Mouse (Mus musculus) neural tube, embryonic 14.5 days (tissue): ENCODE measurements at regions not wholly inside any gene's neighbourhood (a gene's known extent, or its start where the extent isn't known, plus 50 kb on each side); places are given as distances from the start of the nearest gene placed in this dataset.

Experiments used
- ATAC-seq: fragments of 200-750 bp; cut with Nextera tagmentation; 2 replicates; pipeline ENCODE4 v1.8.0; 2017; ENCODE audit warnings: low read depth, mild to moderate bottlenecking, moderate TSS enrichment, moderate library complexity
- H3K27ac ChIP-seq: fragments of 300-500 bp; sonication (generic); 2 replicates; pipeline ENCODE4 v1.5.1; 2014; ENCODE audit warnings: low read depth, mild to moderate bottlenecking, control low read depth, low read length, moderate library complexity, mixed read lengths
- H3K27me3 ChIP-seq: fragments of 300-500 bp; sonication (generic); 2 replicates; pipeline ENCODE4 v1.6.1; 2014; ENCODE audit warnings: low read length; ENCODE audit not compliant: control insufficient read depth, insufficient read depth
- H3K36me3 ChIP-seq: fragments of 300-500 bp; sonication (generic); 2 replicates; pipeline ENCODE4 v1.6.1; 2014; ENCODE audit warnings: low read length, mixed read lengths; ENCODE audit not compliant: control insufficient read depth, insufficient read depth
- H3K4me1 ChIP-seq: fragments of 300-500 bp; sonication (generic); 2 replicates; pipeline ENCODE4 v1.6.1; 2014; ENCODE audit warnings: low read length; ENCODE audit not compliant: control insufficient read depth, insufficient read depth
- H3K4me2 ChIP-seq: fragments of 300-500 bp; sonication (generic); 2 replicates; pipeline ENCODE4 v1.6.1; 2014; ENCODE audit warnings: mild to moderate bottlenecking, low read depth, low read length, control low read depth
- H3K4me3 ChIP-seq: fragments of 300-500 bp; sonication (generic); 2 replicates; pipeline ENCODE4 v1.5.1; 2014; ENCODE audit warnings: low read depth, low read length, control low read depth, mixed read lengths
- H3K9ac ChIP-seq: fragments of 300-500 bp; sonication (generic); replicated peaks from 2 replicates; pipeline ENCODE4 v1.6.1; 2014; ENCODE audit warnings: low read depth, mild to moderate bottlenecking, control low read depth, low read length, mixed read lengths
- H3K9me3 ChIP-seq: fragments of 300-500 bp; sonication (generic); 2 replicates; pipeline ENCODE4 v1.6.1; 2016; ENCODE audit warnings: low read length; ENCODE audit not compliant: control insufficient read depth
- WGBS: fragments of 180-500 bp; shearing (Covaris S2); extraction: QIAGEN DNeasy Blood & Tissue Kit; methylation state at CpG from one replicate; pipeline ENCODE4 v1.1.7; 2014; 5-methylcytosine and 5-hydroxymethylcytosine counted together

DNA sequence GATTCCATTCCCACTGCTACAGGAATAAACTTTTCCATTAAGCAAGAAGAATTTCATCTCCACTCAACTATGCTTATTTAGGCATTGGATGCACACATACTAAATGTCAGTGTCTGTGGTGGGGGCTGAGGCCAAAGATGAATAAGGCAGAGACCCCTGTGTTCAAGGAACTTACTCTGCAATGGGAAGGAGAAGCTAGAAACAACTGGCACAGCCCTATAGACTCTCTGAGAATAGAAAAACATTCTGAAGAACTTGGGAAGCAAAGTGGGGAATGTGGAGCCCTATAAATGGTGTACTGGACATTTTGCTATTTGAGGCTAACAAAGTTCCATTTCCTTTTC, 296.1 kb downstream of the Nuak1 start:
- H3K9ac ChIP-seq = no peak overlapping the region
- no peak overlapping the region for H3K4me2 ChIP-seq
- no peak overlapping the region for H3K4me3 ChIP-seq
- no peaks in the 10 kb centered on the region for H3K4me1 ChIP-seq
- no peak overlapping the region for H3K27ac ChIP-seq
- H3K36me3 ChIP-seq = no peaks in the 10 kb centered on the region
- H3K9me3 ChIP-seq = no peaks in the 10 kb centered on the region
- ATAC-seq = no peak
- no peaks in the 10 kb centered on the region for H3K27me3 ChIP-seq

DNA sequence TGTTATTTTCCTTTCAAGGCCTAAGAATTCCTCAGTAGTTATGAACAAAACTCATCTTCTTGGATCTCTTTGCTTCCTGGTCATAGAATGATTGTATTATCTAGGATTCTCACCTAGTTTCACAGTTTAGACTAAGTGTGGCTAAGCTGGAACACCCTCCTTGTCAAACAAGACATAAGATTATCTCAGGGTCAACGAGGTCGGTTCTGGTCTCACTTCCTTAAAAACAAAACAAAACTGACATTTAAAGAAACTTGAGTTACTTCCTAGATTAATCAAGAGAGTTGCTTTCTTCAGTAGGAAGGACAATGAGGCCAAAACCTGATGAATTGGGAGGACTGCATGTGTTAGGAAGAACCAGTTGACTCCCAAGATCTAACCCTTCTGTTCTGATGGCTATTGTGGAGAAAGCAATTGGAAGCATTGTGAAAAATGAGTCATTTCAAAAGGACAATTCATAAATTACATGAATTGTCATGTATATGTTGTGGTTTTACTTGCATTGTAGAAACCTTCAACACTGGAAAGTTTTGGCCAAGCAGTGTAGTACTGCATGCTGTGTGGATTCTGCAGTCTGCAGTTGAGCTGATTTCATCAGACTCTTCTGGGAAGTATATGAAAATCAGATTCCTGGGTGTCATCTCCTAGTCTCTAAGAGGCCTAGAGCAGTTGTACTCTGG, 293.0 kb downstream of the Nuak1 start:
- ATAC-seq = no peak
- no peaks in the 10 kb centered on the region for H3K36me3 ChIP-seq
- H3K4me1 ChIP-seq = no peaks in the 10 kb centered on the region
- H3K9me3 ChIP-seq = no peaks in the 10 kb centered on the region
- H3K9ac ChIP-seq = no peak overlapping the region
- WGBS = 88% methylated on average over 2 of the region's 2 CpGs
- no peak overlapping the region for H3K4me3 ChIP-seq
- H3K27me3 ChIP-seq = no peaks in the 10 kb centered on the region
- no peak overlapping the region for H3K27ac ChIP-seq
- no peak overlapping the region for H3K4me2 ChIP-seq

- Histone ChIP-seq H3K27ac (no peak overlapping the region), H3K9ac (no peak overlapping the region), H3K36me3 (no peaks in the 10 kb centered on the region), H3K4me3 (no peak overlapping the region), H3K4me2 (no peak overlapping the region), H3K4me1 (no peaks in the 10 kb centered on the region), H3K27me3 (no peaks in the 10 kb centered on the region), H3K9me3 (no peaks in the 10 kb centered on the region)
- 83% methylated on average over 4 of the region's 4 CpGs for WGBS
- ATAC-seq = no peak
Measured at GRCm38 (mm10) chr10:84163752-84164151, 276.6 kb downstream of the Nuak1 start.

DNA sequence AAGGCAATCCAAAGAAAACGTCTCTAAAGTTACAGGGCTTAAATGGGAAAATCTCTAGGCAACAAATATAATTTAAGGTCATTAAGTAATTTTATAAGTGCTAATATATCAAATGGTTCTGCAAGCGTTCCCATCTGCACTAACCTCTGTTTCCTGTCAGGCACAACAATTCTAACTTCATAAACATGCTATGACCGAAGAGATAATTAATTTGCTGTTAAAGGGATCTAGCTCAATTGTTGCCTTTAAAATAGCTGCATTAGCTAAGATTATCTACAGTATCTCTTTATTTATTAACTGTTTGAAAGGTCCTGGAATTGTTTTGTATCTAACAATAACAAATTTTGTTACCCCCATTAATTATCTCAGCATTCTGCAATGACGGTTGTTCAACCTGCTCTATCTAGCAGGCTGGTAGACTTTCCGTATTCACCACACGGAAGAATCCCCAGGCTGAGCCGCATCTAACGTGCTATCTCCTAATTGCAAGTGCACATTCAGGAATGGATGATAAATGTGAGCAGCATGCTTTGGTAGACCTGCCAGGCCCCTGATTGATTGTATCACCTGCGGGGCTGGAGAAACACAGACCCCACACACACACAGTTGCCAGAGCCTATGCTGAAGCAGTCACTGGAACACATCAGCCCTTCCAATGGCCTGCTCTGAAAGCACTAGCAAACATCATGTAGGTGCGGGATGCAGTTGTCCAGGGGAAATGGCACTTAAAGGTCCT, 274.4 kb downstream of the Nuak1 start:
- Histone ChIP-seq H3K9ac (no peak overlapping the region), H3K27me3 (no peaks in the 10 kb centered on the region), H3K4me2 (no peak overlapping the region), H3K4me3 (no peak overlapping the region), H3K36me3 (no peaks in the 10 kb centered on the region), H3K27ac (no peak overlapping the region), H3K4me1 (no peaks in the 10 kb centered on the region), H3K9me3 (no peaks in the 10 kb centered on the region)
- no peak for ATAC-seq
- WGBS = 60% methylated on average over 10 of the region's 10 CpGs

- WGBS = 43% methylated on average over 3 of the region's 3 CpGs
- no peaks in the 10 kb centered on the region for H3K4me1 ChIP-seq
- 0 out of 2 replicates have a peak, but pooled peaks have one; percentile 51 for ATAC-seq
- H3K27ac ChIP-seq = no peak overlapping the region
- no peaks in the 10 kb centered on the region for H3K9me3 ChIP-seq
- no peak overlapping the region for H3K4me3 ChIP-seq
- H3K4me2 ChIP-seq = no peak overlapping the region
- no peaks in the 10 kb centered on the region for H3K36me3 ChIP-seq
- H3K27me3 ChIP-seq = no peaks in the 10 kb centered on the region
- no peak overlapping the region for H3K9ac ChIP-seq
Measured at GRCm38 (mm10) chr10:84166568-84166905, 273.9 kb downstream of the Nuak1 start.

GRCm38 (mm10) chr10:84172828-84173321, 267.5 kb downstream of the Nuak1 start:
- H3K27me3 ChIP-seq = no peaks in the 10 kb centered on the region
- no peak overlapping the region for H3K27ac ChIP-seq
- no peak overlapping the region for H3K4me3 ChIP-seq
- H3K4me2 ChIP-seq = no peak overlapping the region
- H3K9me3 ChIP-seq = no peaks in the 10 kb centered on the region
- H3K4me1 ChIP-seq = no peaks in the 10 kb centered on the region
- WGBS = 57% methylated on average over 4 of the region's 4 CpGs
- ATAC-seq = no peak
- H3K36me3 ChIP-seq = no peaks in the 10 kb centered on the region
- H3K9ac ChIP-seq = no peak overlapping the region

- H3K4me1 ChIP-seq = no peaks in the 10 kb centered on the region
- no peaks in the 10 kb centered on the region for H3K27me3 ChIP-seq
- no peak for ATAC-seq
- H3K9me3 ChIP-seq = no peaks in the 10 kb centered on the region
- H3K36me3 ChIP-seq = no peaks in the 10 kb centered on the region
- no peak overlapping the region for H3K9ac ChIP-seq
- no peak overlapping the region for H3K4me2 ChIP-seq
- WGBS = 84% methylated on average over 2 of the region's 2 CpGs
- H3K27ac ChIP-seq = no peak overlapping the region
- no peak overlapping the region for H3K4me3 ChIP-seq
Measured at GRCm38 (mm10) chr10:84183239-84183638, 257.2 kb downstream of the Nuak1 start.

GRCm38 (mm10) chr10:84186466-84186865, 253.9 kb downstream of the Nuak1 start:
- no peaks in the 10 kb centered on the region for H3K36me3 ChIP-seq
- H3K9ac ChIP-seq = no peak overlapping the region
- 60% methylated on average over 2 of the region's 2 CpGs for WGBS
- no peaks in the 10 kb centered on the region for H3K4me1 ChIP-seq
- no peak overlapping the region for H3K27ac ChIP-seq
- H3K27me3 ChIP-seq = no peaks in the 10 kb centered on the region
- ATAC-seq = no peak
- H3K9me3 ChIP-seq = no peaks in the 10 kb centered on the region
- H3K4me2 ChIP-seq = no peak overlapping the region
- no peak overlapping the region for H3K4me3 ChIP-seq

- no peak overlapping the region for H3K9ac ChIP-seq
- no peak for ATAC-seq
- H3K4me3 ChIP-seq = no peak overlapping the region
- no peak overlapping the region for H3K27ac ChIP-seq
- no peaks in the 10 kb centered on the region for H3K4me1 ChIP-seq
- WGBS = 83% methylated on average over 2 of the region's 2 CpGs
- no peaks in the 10 kb centered on the region for H3K9me3 ChIP-seq
- no peaks in the 10 kb centered on the region for H3K27me3 ChIP-seq
- no peak overlapping the region for H3K4me2 ChIP-seq
- no peaks in the 10 kb centered on the region for H3K36me3 ChIP-seq
Measured at GRCm38 (mm10) chr10:84199035-84199434, 241.4 kb downstream of the Nuak1 start.
